ENCODE assay signal across 8 mouse cellular contexts in the genomic region with DNA sequence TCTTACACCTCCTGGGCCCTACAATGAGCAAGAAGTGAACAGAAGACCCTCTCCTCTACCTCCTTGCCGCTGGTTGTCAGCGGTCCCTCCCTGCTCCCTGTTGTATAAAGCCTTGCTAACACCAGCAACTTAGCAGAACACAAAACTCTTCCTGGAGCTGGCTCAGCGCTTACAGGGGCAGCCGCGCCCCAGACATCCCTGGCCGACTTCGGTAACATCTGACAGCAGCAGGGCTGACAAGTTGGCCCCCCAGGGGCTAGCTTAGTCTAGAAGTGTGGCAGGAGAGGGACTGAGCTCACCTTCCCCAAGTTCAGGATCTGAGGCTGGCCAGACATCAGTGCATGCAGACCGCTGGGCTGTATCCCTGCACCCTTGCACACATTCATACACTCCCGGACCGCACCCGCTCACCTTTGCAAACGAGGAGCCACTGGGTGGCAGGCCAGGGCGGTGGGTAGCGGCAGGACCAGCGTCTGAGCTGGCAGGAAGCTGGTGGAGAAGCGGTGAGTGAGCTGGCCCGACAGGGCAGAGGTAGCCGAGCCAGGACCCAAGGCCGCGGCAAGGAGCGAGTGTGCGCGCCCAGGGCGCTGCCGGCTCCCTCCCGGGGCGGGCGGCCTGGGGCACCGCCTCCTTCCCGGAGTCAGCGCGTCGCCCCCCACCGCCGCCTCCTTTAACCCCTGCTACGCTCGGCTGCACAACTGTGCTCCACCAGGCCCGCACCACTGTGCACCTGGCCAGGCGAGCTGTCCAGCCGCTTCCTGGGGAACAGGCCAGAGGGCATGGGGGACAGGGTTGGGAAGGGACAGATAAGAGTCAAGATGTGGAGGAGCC.
DNase-seq lines count a peak whose midpoint lies in the region; ATAC-seq and TF ChIP-seq lines count a peak whose summit lies in the region.

No protein-coding gene starts in this region.

- no peak for TF ChIP-seq POLR2A in spleen, adult 2 months (IDR thresholded peaks at IDR 0.05; ENCODE audit: low read depth, low read length)

- peaks cover 96% of the 10 kb centered on the region for H3K4me1 ChIP-seq in embryonic facial prominence, embryonic 10.5 days
- H3K4me1 ChIP-seq in heart, embryonic 14.5 days (ENCODE audit: control insufficient read depth in 2 of 2, insufficient read depth in 2 of 2, low read length in 2 of 2): peaks cover 77 to 92% of the 10 kb centered on the region in 2 experiments
- H3K4me1 ChIP-seq in kidney, postnatal 0 days (replicated peaks; ENCODE audit: insufficient read depth, low read length): peaks cover 60% of the 10 kb centered on the region
- H3K4me1 ChIP-seq in spleen, adult 2 months (ENCODE audit: control insufficient read depth, insufficient read depth, insufficient read length): peaks cover 4% of the 10 kb centered on the region; the same call in 1 of the 2 replicates

- 4% methylated on average over 40 of the region's 40 CpGs for WGBS in embryonic facial prominence, embryonic 10.5 days
- WGBS in heart, embryonic 14.5 days: 2% methylated on average over 37 of the region's 40 CpGs
- 1% methylated on average over 37 of the region's 40 CpGs for WGBS in kidney, postnatal 0 days
- 10% methylated on average over 39 of the region's 40 CpGs for WGBS in spleen, adult 2 months

- H3K27me3 ChIP-seq in embryonic facial prominence, embryonic 10.5 days (replicated peaks; ENCODE audit: low read depth, poor library complexity, severe bottlenecking): peaks cover 23% of the 10 kb centered on the region
- H3K27me3 ChIP-seq in heart, embryonic 14.5 days (ENCODE audit: control insufficient read depth, insufficient read depth, low read length): no peaks in the 10 kb centered on the region
- no peaks in the 10 kb centered on the region for H3K27me3 ChIP-seq in kidney, postnatal 0 days (ENCODE audit: insufficient read depth, low read length)
- 0 out of 2 replicates have a peak, but pooled peaks cover 1% of the 10 kb centered on the region for H3K27me3 ChIP-seq in spleen, adult 2 months (ENCODE audit: control insufficient read depth, insufficient read depth, low read length)

- peak overlapping the region; percentile 56 for H3K4me3 ChIP-seq in embryonic facial prominence, embryonic 10.5 days
- peak overlapping the region; percentile 57 to 75 for H3K4me3 ChIP-seq in heart, embryonic 14.5 days (ENCODE audit: control insufficient read depth in 1 of 2, insufficient read depth in 1 of 2, low read depth in 1 of 2, low read length in 2 of 2)
- H3K4me3 ChIP-seq in kidney, postnatal 0 days (replicated peaks; ENCODE audit: low read depth, low read length): peak overlapping the region; percentile 73
- peak overlapping the region; percentile 52 for H3K4me3 ChIP-seq in spleen, adult 2 months (ENCODE audit: extremely low read depth, insufficient read depth, insufficient read length)

- H3K36me3 ChIP-seq in embryonic facial prominence, embryonic 10.5 days (replicated peaks): peaks cover 10% of the 10 kb centered on the region
- no peaks in the 10 kb centered on the region for H3K36me3 ChIP-seq in heart, embryonic 14.5 days (ENCODE audit: control insufficient read depth, insufficient read depth, low read length)
- H3K36me3 ChIP-seq in kidney, postnatal 0 days (ENCODE audit: insufficient read depth, low read length): no peaks in the 10 kb centered on the region
- H3K36me3 ChIP-seq in spleen, adult 2 months (ENCODE audit: control insufficient read depth, insufficient read depth, low read length): no peaks in the 10 kb centered on the region

- peak overlapping the region; percentile 74 for H3K27ac ChIP-seq in embryonic facial prominence, embryonic 10.5 days (replicated peaks)
- H3K27ac ChIP-seq in heart, embryonic 14.5 days (replicated peaks in 1 of 2; ENCODE audit: control insufficient read depth in 1 of 2, insufficient read depth in 1 of 2, low read depth in 2 of 2, low read length in 2 of 2): peak overlapping the region; percentile 62 to 83
- H3K27ac ChIP-seq in kidney, postnatal 0 days: peak overlapping the region; percentile 92
- peak overlapping the region; percentile 57 for H3K27ac ChIP-seq in spleen, adult 2 months (ENCODE audit: insufficient read depth, low read length)

- H3K9me3 ChIP-seq in embryonic facial prominence, embryonic 10.5 days: no peaks in the 10 kb centered on the region
- no peaks in the 10 kb centered on the region for H3K9me3 ChIP-seq in heart, embryonic 14.5 days (ENCODE audit: control insufficient read depth, low read length)
- no peaks in the 10 kb centered on the region for H3K9me3 ChIP-seq in kidney, postnatal 0 days (replicated peaks; ENCODE audit: low read length)

- peak; percentile 66 for TF ChIP-seq CTCF in kidney, postnatal 0 days (IDR thresholded peaks at IDR 0.05; ENCODE audit: low read depth)
- no peak for TF ChIP-seq CTCF in spleen, adult 2 months (IDR thresholded peaks at IDR 0.05; ENCODE audit: extremely low read depth, insufficient read depth, insufficient read length, insufficient replicate concordance)

- peak overlapping the region; percentile 83 for H3K9ac ChIP-seq in heart, embryonic 14.5 days (ENCODE audit: low read length)
- H3K9ac ChIP-seq in kidney, postnatal 0 days (ENCODE audit: low read depth, low read length): peak overlapping the region; percentile 74

- peak overlapping the region; percentile 76 for H3K4me2 ChIP-seq in heart, embryonic 14.5 days (ENCODE audit: low read length)
- peak overlapping the region; percentile 60 for H3K4me2 ChIP-seq in kidney, postnatal 0 days (ENCODE audit: low read length)

- peak; percentile 58 for DNase-seq in NIH3T3 (ENCODE audit: low read depth)
- peak; percentile 64 for DNase-seq in embryonic facial prominence, embryonic 10.5 days (ENCODE audit: low spot score)
- DNase-seq in kidney, postnatal 0 days (ENCODE audit: low spot score): peak; percentile 71
- peak; percentile 77 for DNase-seq in lung, postnatal 36 days
- peak in 1 of 2 experiments; percentile 31 for DNase-seq in spleen, adult 2 months (ENCODE audit: low read depth in 1 of 2, low spot score in 2 of 2)
- no peak for DNase-seq in layer of hippocampus, postnatal 25 days (ENCODE audit: extremely low spot score in 1 of 2, low spot score in 1 of 2)
- DNase-seq in layer of hippocampus, adult 11-12 months (ENCODE audit: low spot score): no peak

- peak; percentile 42 for ATAC-seq in heart, embryonic 14.5 days (ENCODE audit: insufficient number of reproducible peaks, insufficient read depth, low FRiP score, low read depth)
- ATAC-seq in kidney, postnatal 0 days (replicated peaks; ENCODE audit: low FRiP score, low read depth): peak; percentile 65

Comparison
In these comparisons a context has a peak if more than half of its experiments do, and no peak if none do; other contexts are left out.
1. DNase-seq: peak in NIH3T3 (single experiment), embryonic facial prominence, embryonic 10.5 days (single experiment), kidney, postnatal 0 days (single experiment) and lung, postnatal 36 days (single experiment); none in layer of hippocampus, postnatal 25 days (0 of 2) and layer of hippocampus, adult 11-12 months (single experiment).
2. Peak in every context shown above with its lines, with median percentiles within 50 percentile points of each other: H3K27ac ChIP-seq and H3K4me3 ChIP-seq.